Mouse (Mus musculus): ENCODE data around the gene Irf8. TPM values are rescaled to one million over a fixed set of nuclear protein-coding genes. Genes with fewer than 3 reads are reported as not detected.

Irf8 gene
- polyA plus RNA-seq, 1 experiment = 0.12 TPM

- no peaks in the 10 kb centered on the region for H3K9me3 ChIP-seq (ENCODE audit: control insufficient read depth, low read length)
- TF ChIP-seq TAL1 (IDR thresholded peaks at IDR 0.05; ENCODE audit: low read length) = no peak
- no peak for TF ChIP-seq GATA1 (IDR thresholded peaks at IDR 0.05; ENCODE audit: low read length)
- no peak overlapping the region for H3K4me3 ChIP-seq (replicated peaks)
- H3K27me3 ChIP-seq (ENCODE audit: control insufficient read depth) = 0 out of 2 replicates have a peak, but pooled peaks cover 1% of the 10 kb centered on the region
- H3K4me1 ChIP-seq (ENCODE audit: control insufficient read depth) = no peaks in the 10 kb centered on the region
- no peaks in the 10 kb centered on the region; the same call in 1 of the 2 replicates for H3K36me3 ChIP-seq (ENCODE audit: control insufficient read depth)
Measured at GRCm38 (mm10) chr8:120743149-120743897, 7.2 kb downstream of the Irf8 start.

GRCm38 (mm10) chr8:120743898-120744290 is 7.7 kb downstream of the Irf8 start:
- no peaks in the 10 kb centered on the region for H3K9me3 ChIP-seq (ENCODE audit: control insufficient read depth, low read length)
- no peaks in the 10 kb centered on the region; the same call in 1 of the 2 replicates for H3K36me3 ChIP-seq (ENCODE audit: control insufficient read depth)
- H3K27me3 ChIP-seq (ENCODE audit: control insufficient read depth) = no peaks in the 10 kb centered on the region
- TF ChIP-seq TAL1 (IDR thresholded peaks at IDR 0.05; ENCODE audit: low read length) = no peak
- no peak for TF ChIP-seq GATA1 (IDR thresholded peaks at IDR 0.05; ENCODE audit: low read length)
- no peak overlapping the region for H3K4me3 ChIP-seq (replicated peaks)
- no peaks in the 10 kb centered on the region for H3K4me1 ChIP-seq (ENCODE audit: control insufficient read depth)

- TF ChIP-seq TAL1 (IDR thresholded peaks at IDR 0.05; ENCODE audit: low read length) (no peak), GATA1 (IDR thresholded peaks at IDR 0.05; ENCODE audit: low read length) (no peak)
- H3K4me3 ChIP-seq (replicated peaks) = no peak overlapping the region
- no peaks in the 10 kb centered on the region; the same call in 1 of the 2 replicates for H3K36me3 ChIP-seq (ENCODE audit: control insufficient read depth)
- H3K4me1 ChIP-seq (ENCODE audit: control insufficient read depth) = no peaks in the 10 kb centered on the region
- H3K9me3 ChIP-seq (ENCODE audit: control insufficient read depth, low read length) = no peaks in the 10 kb centered on the region
- H3K27me3 ChIP-seq (ENCODE audit: control insufficient read depth) = no peaks in the 10 kb centered on the region
Measured at GRCm38 (mm10) chr8:120744448-120744847, 8.3 kb downstream of the Irf8 start.

- Histone ChIP-seq H3K4me3 (replicated peaks) (no peak overlapping the region), H3K27me3 (ENCODE audit: control insufficient read depth) (no peaks in the 10 kb centered on the region), H3K36me3 (ENCODE audit: control insufficient read depth) (no peaks in the 10 kb centered on the region), H3K4me1 (ENCODE audit: control insufficient read depth) (no peaks in the 10 kb centered on the region), H3K9me3 (ENCODE audit: control insufficient read depth, low read length) (no peaks in the 10 kb centered on the region)
- TF ChIP-seq TAL1 (IDR thresholded peaks at IDR 0.05; ENCODE audit: low read length) = no peak
- no peak for TF ChIP-seq GATA1 (IDR thresholded peaks at IDR 0.05; ENCODE audit: low read length)
Measured at GRCm38 (mm10) chr8:120745226-120745625, 9.1 kb downstream of the Irf8 start.

GRCm38 (mm10) chr8:120746007-120746701 is 10.0 kb downstream of the Irf8 start:
- Histone ChIP-seq H3K4me1 (ENCODE audit: control insufficient read depth) (no peaks in the 10 kb centered on the region), H3K9me3 (ENCODE audit: control insufficient read depth, low read length) (no peaks in the 10 kb centered on the region), H3K36me3 (ENCODE audit: control insufficient read depth) (no peaks in the 10 kb centered on the region), H3K4me3 (replicated peaks) (no peak overlapping the region), H3K27me3 (ENCODE audit: control insufficient read depth) (no peaks in the 10 kb centered on the region)
- no peak for TF ChIP-seq TAL1 (IDR thresholded peaks at IDR 0.05; ENCODE audit: low read length)
- no peak for TF ChIP-seq GATA1 (IDR thresholded peaks at IDR 0.05; ENCODE audit: low read length)

GRCm38 (mm10) chr8:120747286-120747685 is 11.1 kb downstream of the Irf8 start:
- TF ChIP-seq TAL1 (IDR thresholded peaks at IDR 0.05; ENCODE audit: low read length) (no peak), GATA1 (IDR thresholded peaks at IDR 0.05; ENCODE audit: low read length) (no peak)
- no peaks in the 10 kb centered on the region for H3K9me3 ChIP-seq (ENCODE audit: control insufficient read depth, low read length)
- no peak overlapping the region for H3K4me3 ChIP-seq (replicated peaks)
- no peaks in the 10 kb centered on the region for H3K36me3 ChIP-seq (ENCODE audit: control insufficient read depth)
- H3K27me3 ChIP-seq (ENCODE audit: control insufficient read depth) = no peaks in the 10 kb centered on the region
- H3K4me1 ChIP-seq (ENCODE audit: control insufficient read depth) = no peaks in the 10 kb centered on the region

GRCm38 (mm10) chr8:120750616-120751015 is 14.5 kb downstream of the Irf8 start:
- H3K27me3 ChIP-seq (ENCODE audit: control insufficient read depth) = no peaks in the 10 kb centered on the region
- H3K4me1 ChIP-seq (ENCODE audit: control insufficient read depth) = no peaks in the 10 kb centered on the region
- no peak overlapping the region for H3K4me3 ChIP-seq (replicated peaks)
- H3K36me3 ChIP-seq (ENCODE audit: control insufficient read depth) = peaks cover 3% of the 10 kb centered on the region; the same call in 1 of the 2 replicates
- no peak for TF ChIP-seq GATA1 (IDR thresholded peaks at IDR 0.05; ENCODE audit: low read length)
- no peak for TF ChIP-seq TAL1 (IDR thresholded peaks at IDR 0.05; ENCODE audit: low read length)
- H3K9me3 ChIP-seq (ENCODE audit: control insufficient read depth, low read length) = no peaks in the 10 kb centered on the region

GRCm38 (mm10) chr8:120751226-120752081 is 15.3 kb downstream of the Irf8 start:
- H3K4me1 ChIP-seq (ENCODE audit: control insufficient read depth) = no peaks in the 10 kb centered on the region
- TF ChIP-seq GATA1 (IDR thresholded peaks at IDR 0.05; ENCODE audit: low read length) (no peak), TAL1 (IDR thresholded peaks at IDR 0.05; ENCODE audit: low read length) (no peak)
- H3K9me3 ChIP-seq (ENCODE audit: control insufficient read depth, low read length) = no peaks in the 10 kb centered on the region
- peaks cover 3% of the 10 kb centered on the region; the same call in 1 of the 2 replicates for H3K36me3 ChIP-seq (ENCODE audit: control insufficient read depth)
- no peaks in the 10 kb centered on the region for H3K27me3 ChIP-seq (ENCODE audit: control insufficient read depth)
- no peak overlapping the region for H3K4me3 ChIP-seq (replicated peaks)
